Mouse (Mus musculus) layer of hippocampus, adult 18-20 months (tissue): ENCODE data around the gene Cyp2e1. TPM values are rescaled to one million over a fixed set of nuclear protein-coding genes. Genes with fewer than 3 reads are reported as not detected.
"Not testable (repeated sequence)": the region's sequence is repeated elsewhere in the genome, so short reads cannot be mapped to it uniquely, and the experiment has no call there.

Experiments
- DNase-seq, 2 experiments: peaks; one replicate each; pipeline ENCODE4 v3.0.0; 2022; ENCODE audit warnings: low spot score in 2 of 2
- long read RNA-seq: library from polyadenylated mRNA; stranded (forward); transcript quantifications from one replicate; pipeline ENCODE4 v2.0.0, GENCODE M21; 2021
- total RNA-seq, 2 experiments: library from RNA; stranded (reverse); gene quantifications; 2 replicates each; pipeline ENCODE4 v1.2.3; 2021

Gene Cyp2e1
- not detected for total RNA-seq
- long read RNA-seq, result 0 reads

GRCm38 (mm10) chr7:140763447-140764020, at the start of gene Cyp2e1:
Gene Cyp2e1 (plus strand): TSS chr7:140763739.
- DNase-seq, result no peak

- no peak for DNase-seq
Observed at GRCm38 (mm10) chr7:140717155-140718055, 46.1 kb upstream of the Cyp2e1 start.

GRCm38 (mm10) chr7:140721095-140721494, 42.4 kb upstream of the Cyp2e1 start:
- DNase-seq, result no peak

GRCm38 (mm10) chr7:140725558-140725957, 38.0 kb upstream of the Cyp2e1 start:
- DNase-seq, result no peak

- no peak for DNase-seq
Observed at GRCm38 (mm10) chr7:140733162-140733561, 30.4 kb upstream of the Cyp2e1 start.

- DNase-seq, result peak in 1 of 2 experiments; percentile 19
Observed at GRCm38 (mm10) chr7:140747402-140747801, 16.1 kb upstream of the Cyp2e1 start.

- peak in 1 of 2 experiments; percentile 70 for DNase-seq
Observed at GRCm38 (mm10) chr7:140748116-140748826, 15.3 kb upstream of the Cyp2e1 start.

GRCm38 (mm10) chr7:140748827-140749160, 14.7 kb upstream of the Cyp2e1 start:
- DNase-seq, result no peak

- DNase-seq, result no peak
Observed at GRCm38 (mm10) chr7:140754556-140754955, 9.0 kb upstream of the Cyp2e1 start.

- DNase-seq, result peak in 1 of 2 experiments; percentile 51
Observed at GRCm38 (mm10) chr7:140756151-140756854, 7.2 kb upstream of the Cyp2e1 start.

- DNase-seq, result no peak
Observed at GRCm38 (mm10) chr7:140760647-140761046, 2.9 kb upstream of the Cyp2e1 start.

- not testable (repeated sequence) for DNase-seq
Observed at GRCm38 (mm10) chr7:140765391-140765790, 1.9 kb downstream of the Cyp2e1 start.

GRCm38 (mm10) chr7:140765888-140766739, 2.6 kb downstream of the Cyp2e1 start:
- DNase-seq, result peak in 1 of 2 experiments; percentile 13

GRCm38 (mm10) chr7:140780548-140780947, 17.0 kb downstream of the Cyp2e1 start:
- DNase-seq, result no peak

GRCm38 (mm10) chr7:140787406-140788052, 24.0 kb downstream of the Cyp2e1 start, which contains the start of gene Syce1:
Gene Syce1 (minus strand): TSS chr7:140787852.
- DNase-seq, result no peak

- DNase-seq, result no peak
Observed at GRCm38 (mm10) chr7:140788053-140788435, 24.5 kb downstream of the Cyp2e1 start.

- no peak for DNase-seq
Observed at GRCm38 (mm10) chr7:140793541-140793940, 30.0 kb downstream of the Cyp2e1 start.

- DNase-seq, result no peak
Observed at GRCm38 (mm10) chr7:140797619-140798018, 34.1 kb downstream of the Cyp2e1 start.

GRCm38 (mm10) chr7:140798212-140798611, 34.7 kb downstream of the Cyp2e1 start:
- DNase-seq, result no peak

- no peak for DNase-seq
Observed at GRCm38 (mm10) chr7:140802629-140803028, 39.1 kb downstream of the Cyp2e1 start.
